Mouse (Mus musculus): ENCODE measurements at regions not wholly inside any gene's neighbourhood (a gene's known extent, or its start where the extent isn't known, plus 50 kb on each side); places are given as distances from the start of the nearest gene placed in this dataset.
"Not testable (repeated sequence)": the region's sequence is repeated elsewhere in the genome, so short reads cannot be mapped to it uniquely, and the experiment has no call there.

- intact Hi-C loops (cut with DNase I); DNase-seq: not testable (repeated sequence)
Measured at GRCm38 (mm10) chr14:53640441-53640840, 613.5 kb downstream of the Dad1 start.

- DNase-seq; intact Hi-C loops (cut with DNase I): not testable (repeated sequence)
Measured at GRCm38 (mm10) chr14:53637664-53638063, 616.2 kb downstream of the Dad1 start.

GRCm38 (mm10) chr14:53635206-53635605 is 618.7 kb downstream of the Dad1 start:
- DNase-seq; intact Hi-C loops (cut with DNase I): not testable (repeated sequence)

DNA sequence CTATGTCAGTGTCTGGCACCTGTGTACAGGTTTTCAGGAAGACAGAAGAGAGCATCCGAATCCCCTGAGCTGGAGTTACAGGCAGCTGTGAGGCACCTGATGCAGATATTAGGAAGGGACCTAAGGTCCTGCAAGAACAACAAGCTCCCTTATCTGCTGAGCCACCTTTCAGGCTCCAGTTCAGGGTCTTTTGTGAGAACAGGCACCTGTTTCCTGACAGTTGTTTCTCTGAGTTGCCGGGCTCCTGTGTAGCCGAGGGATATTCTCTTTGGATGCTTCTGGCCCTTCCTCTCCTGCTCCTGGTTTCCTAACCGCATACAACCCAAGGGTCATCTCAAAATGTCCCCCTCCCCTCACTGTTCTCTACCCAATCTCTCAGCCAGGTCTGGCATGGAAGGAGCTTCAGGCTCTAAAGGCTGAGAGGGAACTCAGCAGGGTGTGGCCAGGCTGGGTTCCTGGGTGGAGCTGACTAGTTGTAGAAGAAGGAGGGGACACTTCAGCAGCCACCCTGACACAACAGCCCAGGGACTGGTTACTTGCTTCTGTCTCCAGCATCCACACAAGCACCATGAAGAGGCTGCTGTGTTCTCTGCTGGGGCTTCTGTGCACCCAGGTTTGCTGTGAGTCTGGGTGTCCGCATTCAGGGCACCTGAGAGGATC is 619.5 kb downstream of the Dad1 start:
- DNase-seq; intact Hi-C loops (cut with DNase I): not testable (repeated sequence)

- intact Hi-C loops (cut with DNase I); DNase-seq: not testable (repeated sequence)
Measured at GRCm38 (mm10) chr14:53633743-53634142, 620.2 kb downstream of the Dad1 start.

GRCm38 (mm10) chr14:53621376-53621775 is 632.5 kb downstream of the Dad1 start:
- intact Hi-C loops (cut with DNase I); DNase-seq: not testable (repeated sequence)

GRCm38 (mm10) chr14:53616061-53616460 is 637.8 kb downstream of the Dad1 start:
- DNase-seq; intact Hi-C loops (cut with DNase I): not testable (repeated sequence)

- no peak for DNase-seq
- intact Hi-C loops (cut with DNase I): no loop called here
Measured at GRCm38 (mm10) chr14:53614341-53614740, 639.6 kb downstream of the Dad1 start.

- DNase-seq; intact Hi-C loops (cut with DNase I): not testable (repeated sequence)
Measured at GRCm38 (mm10) chr14:53599299-53599698, 654.6 kb downstream of the Dad1 start.

DNA sequence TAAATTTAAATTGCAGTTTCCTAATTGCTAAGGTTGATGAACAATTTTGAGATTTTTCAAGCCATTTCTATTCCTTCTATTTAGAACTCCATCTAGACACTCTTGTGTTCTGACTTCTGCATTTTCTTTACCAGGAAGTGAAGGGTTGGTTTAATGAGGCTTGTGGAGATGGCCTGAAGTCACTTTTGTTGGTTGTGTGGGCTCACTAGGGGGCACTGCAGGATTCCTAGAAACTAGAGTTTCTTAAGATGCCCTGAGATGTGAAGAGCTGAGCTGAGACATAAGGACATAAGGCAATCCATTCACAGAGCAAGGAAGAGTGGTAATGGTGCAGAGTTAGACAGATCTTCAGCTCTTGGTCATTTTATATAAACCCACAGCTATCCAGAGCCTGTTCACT is 656.6 kb downstream of the Dad1 start:
- intact Hi-C loops (cut with DNase I); DNase-seq: not testable (repeated sequence)

- DNase-seq; intact Hi-C loops (cut with DNase I): not testable (repeated sequence)
Measured at GRCm38 (mm10) chr14:53590601-53591000, 663.3 kb downstream of the Dad1 start.

DNA sequence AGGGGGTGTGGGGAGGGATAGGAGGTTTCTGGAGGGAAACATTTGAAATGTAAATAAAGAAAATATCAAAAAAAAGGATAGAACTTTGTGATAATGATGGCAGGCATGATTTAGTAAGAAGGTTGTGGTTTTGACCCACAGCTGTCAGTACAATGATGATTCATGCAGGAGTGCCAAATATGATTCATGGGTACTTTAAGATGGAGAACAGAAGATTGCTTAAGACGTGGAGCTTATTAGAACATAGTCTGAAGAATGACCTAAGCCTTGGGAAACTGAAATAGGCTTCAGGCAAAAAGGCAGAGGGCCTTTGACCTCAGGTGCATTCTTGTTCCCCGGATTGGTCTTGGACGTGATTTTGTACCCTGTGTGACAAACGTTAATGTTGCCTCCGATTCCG is 671.4 kb downstream of the Dad1 start:
- DNase-seq; intact Hi-C loops (cut with DNase I): not testable (repeated sequence)

- DNase-seq; intact Hi-C loops (cut with DNase I): not testable (repeated sequence)
Measured at GRCm38 (mm10) chr14:53581734-53582133, 672.2 kb downstream of the Dad1 start.

- intact Hi-C loops (cut with DNase I); DNase-seq: not testable (repeated sequence)
Measured at GRCm38 (mm10) chr14:53576927-53577326, 677.0 kb downstream of the Dad1 start.

GRCm38 (mm10) chr14:53572701-53573100 is 681.2 kb downstream of the Dad1 start:
- DNase-seq; intact Hi-C loops (cut with DNase I): not testable (repeated sequence)

GRCm38 (mm10) chr14:53562606-53563005 is 691.3 kb downstream of the Dad1 start:
- no peak for DNase-seq
- intact Hi-C loops (cut with DNase I): no loop called here

GRCm38 (mm10) chr14:53560146-53560545 is 693.8 kb downstream of the Dad1 start:
- DNase-seq; intact Hi-C loops (cut with DNase I): not testable (repeated sequence)

- DNase-seq; intact Hi-C loops (cut with DNase I): not testable (repeated sequence)
Measured at GRCm38 (mm10) chr14:53559386-53559920, 694.5 kb downstream of the Dad1 start.

DNA sequence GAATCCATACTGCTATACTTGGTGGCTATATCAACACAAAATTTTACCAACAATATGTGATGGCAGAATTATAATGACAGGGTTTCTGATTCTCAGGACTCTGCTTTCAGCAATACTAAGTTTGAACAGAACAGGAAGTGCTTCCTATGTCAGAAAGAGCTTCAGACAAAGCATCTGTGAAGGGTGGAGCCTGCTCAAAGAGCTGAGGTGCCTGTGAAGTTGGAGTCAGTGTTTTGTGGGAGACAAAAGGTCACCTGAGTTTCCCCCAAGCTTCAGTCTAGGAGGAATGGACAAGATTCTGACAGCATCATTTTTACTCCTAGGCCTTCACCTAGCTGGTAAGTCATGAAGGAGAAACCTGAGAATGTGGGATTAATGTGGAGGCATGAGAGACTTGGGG is 700.1 kb downstream of the Dad1 start:
- intact Hi-C loops (cut with DNase I): no loop called here
- no peak for DNase-seq

DNA sequence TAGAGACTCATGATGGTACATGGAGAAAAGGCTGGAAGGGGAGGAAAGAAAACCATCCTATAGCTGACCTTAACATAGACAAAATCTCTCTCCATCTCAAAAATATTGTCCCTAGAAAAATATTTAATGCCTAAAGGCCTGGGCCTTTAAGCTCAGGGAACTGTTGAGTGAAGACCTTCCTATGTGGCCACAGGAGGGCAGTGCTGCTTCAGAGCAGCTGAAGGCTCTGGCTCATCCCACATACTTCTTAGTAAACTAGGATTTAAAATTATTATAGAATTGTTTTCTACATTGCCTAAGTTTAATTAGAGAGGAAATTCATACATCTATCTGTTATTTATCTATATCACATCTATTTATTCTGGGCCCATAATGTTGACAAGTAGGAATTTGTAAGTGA is 706.5 kb downstream of the Dad1 start:
- intact Hi-C loops (cut with DNase I); DNase-seq: not testable (repeated sequence)

DNA sequence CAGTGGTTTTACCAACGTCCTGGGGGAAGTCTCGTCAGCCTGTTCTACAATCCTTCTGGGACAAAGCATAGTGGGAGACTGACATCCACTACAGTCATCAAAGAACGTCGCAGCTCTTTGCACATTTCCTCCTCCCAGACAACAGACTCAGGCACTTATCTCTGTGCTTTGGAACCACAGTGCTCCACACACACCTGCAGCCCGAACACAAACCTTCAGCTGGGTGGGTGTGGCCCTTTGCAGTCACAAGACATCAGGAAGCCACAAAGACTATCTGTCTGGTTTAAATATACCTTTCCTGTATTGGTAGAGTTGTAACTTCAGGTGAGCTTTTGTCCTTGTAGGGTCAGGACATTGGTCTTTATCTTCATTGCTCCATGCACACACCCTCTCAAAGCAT is 708.6 kb downstream of the Dad1 start:
- no peak for DNase-seq
- intact Hi-C loops (cut with DNase I): no loop called here

- intact Hi-C loops (cut with DNase I); DNase-seq: not testable (repeated sequence)
Measured at GRCm38 (mm10) chr14:53541640-53542039, 712.3 kb downstream of the Dad1 start.

All from gastrocnemius, postnatal 36 days (tissue).